Mouse (Mus musculus): ENCODE measurements at regions not wholly inside any gene's neighbourhood (a gene's known extent, or its start where the extent isn't known, plus 50 kb on each side); places are given as distances from the start of the nearest gene placed in this dataset.
A peak's percentile ranks its signal among the peaks of the same experiment; 100 is the strongest.

DNA sequence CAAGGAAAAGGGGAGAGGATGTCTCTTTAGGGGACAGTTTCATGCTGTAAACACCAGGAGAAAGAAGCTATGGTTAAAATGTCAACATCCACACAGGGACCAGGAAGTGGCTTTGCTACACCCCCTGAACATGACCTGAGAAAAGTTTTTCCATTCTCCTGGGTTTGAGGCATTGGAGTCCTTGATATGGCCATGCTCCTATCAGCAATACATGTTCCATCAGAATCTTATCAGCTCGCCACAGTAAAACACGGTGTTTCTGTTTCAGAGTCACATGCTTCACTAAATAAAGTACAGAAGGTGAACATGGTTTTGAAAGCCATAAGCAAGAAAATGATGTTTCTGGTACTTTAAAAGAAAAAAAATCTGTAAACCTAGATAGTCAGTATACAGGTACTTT, 367.4 kb upstream of the Cd180 start:
- no peak for TF ChIP-seq CTCF (IDR thresholded peaks at IDR 0.05; ENCODE audit: low read depth)
- TF ChIP-seq EP300 (IDR thresholded peaks at IDR 0.05; ENCODE audit: low read depth) = peak; percentile 25; the same call in 1 of the 2 replicates

Measured in liver, postnatal 0 days (tissue).